Mouse (Mus musculus) urinary bladder, postnatal 14 days (tissue): Measurements from ENCODE around the gene Ppp1r14c.
"Not testable (repeated sequence)": the region's sequence is repeated elsewhere in the genome, so short reads cannot be mapped to it uniquely, and the experiment has no call there.

Experiments
- DNase-seq: peaks from one replicate; pipeline ENCODE4 v3.0.0; 2021; ENCODE audit warnings: low spot score

Gene Ppp1r14c

DNA sequence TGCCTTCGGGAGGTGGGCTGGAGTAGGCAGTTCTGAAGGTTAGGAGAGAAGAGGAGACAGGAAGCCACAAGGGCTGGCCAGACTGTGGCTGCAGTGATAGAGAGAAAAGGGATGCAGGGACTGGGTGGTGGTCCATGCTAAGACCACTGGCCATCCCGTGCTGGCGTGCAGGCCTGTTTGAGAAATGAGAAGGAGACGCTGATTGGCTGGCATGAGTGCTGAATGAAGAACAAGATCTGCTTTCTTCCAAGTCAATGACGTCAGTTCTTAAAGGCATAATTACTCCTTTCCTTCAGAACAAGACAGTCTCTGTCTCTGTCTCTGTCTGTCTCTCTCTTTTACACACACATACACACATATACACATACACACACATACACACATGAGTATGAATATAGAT, 36.4 kb downstream of the Ppp1r14c start:
- DNase-seq = no peak

DNA sequence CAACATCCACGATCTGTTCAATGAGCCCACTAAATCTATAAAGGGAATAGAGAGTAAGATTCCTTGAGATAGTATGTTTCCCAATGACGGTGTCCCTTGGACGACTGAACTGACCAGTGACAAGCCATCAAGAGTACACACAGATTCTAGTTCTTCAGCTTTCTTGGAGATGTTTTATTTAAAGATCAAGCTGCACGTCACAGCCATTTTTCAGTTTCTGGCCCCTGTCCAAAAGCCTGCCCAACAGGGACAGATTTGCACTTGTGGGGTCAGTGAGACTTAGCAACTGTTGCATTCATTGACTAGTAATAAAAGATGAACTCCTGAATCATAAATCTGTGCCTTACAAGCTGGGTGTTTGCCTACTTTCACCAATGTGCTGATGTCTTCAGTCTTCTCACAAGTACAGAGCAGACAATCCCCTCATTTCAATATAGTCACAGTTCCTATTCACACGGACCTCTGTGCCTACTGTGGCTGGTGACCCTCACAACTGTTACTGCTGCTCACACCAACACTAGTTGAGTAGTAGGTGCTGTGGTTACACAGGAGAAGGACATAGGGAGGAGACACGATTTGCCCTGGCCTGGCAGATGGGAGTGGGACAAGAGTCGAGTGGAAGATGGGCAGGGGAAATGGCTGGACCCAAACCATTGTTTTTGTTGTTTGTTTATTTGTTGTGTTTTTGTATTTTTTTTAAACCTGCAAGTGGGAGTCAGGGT, 37.7 kb downstream of the Ppp1r14c start:
- no peak for DNase-seq

DNA sequence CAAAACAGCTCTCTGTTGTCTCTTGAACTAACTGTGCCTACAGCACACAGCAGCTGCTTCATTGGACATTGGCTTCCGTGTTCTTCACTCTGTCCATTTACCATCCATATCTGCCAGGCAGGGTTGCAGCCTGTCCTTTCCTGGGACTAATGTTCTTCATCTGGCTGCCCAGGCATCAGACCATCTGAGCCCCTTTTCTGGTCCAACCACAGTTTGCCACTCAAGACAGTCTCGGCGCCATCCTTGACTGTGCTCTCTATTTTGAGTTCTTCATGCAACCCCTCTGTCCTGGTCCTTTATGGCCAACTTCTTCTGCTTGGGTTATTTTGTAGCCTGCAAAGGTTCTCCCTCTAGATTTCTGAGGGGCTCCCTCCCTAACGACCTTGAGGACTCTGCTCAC, 38.5 kb downstream of the Ppp1r14c start:
- DNase-seq = no peak

DNA sequence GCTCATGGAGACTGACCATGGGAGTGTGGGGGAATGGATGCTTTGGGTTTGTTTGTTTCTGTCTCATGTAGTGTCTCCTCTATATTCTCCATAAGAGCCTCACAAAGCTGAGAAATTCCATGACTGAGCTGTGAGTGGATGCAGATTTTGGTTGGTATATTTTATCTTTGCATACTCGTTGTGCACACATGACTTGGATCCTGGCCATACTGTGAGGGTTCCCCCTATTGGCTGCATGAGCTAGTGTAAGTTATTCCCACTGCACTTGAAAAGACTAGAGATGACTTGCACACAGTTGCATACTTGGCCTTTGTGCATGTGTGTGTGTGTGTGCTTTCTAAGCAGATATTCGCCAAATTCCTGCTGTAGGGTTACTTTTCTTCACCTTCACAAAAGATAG, 40.4 kb downstream of the Ppp1r14c start:
- no peak for DNase-seq

DNA sequence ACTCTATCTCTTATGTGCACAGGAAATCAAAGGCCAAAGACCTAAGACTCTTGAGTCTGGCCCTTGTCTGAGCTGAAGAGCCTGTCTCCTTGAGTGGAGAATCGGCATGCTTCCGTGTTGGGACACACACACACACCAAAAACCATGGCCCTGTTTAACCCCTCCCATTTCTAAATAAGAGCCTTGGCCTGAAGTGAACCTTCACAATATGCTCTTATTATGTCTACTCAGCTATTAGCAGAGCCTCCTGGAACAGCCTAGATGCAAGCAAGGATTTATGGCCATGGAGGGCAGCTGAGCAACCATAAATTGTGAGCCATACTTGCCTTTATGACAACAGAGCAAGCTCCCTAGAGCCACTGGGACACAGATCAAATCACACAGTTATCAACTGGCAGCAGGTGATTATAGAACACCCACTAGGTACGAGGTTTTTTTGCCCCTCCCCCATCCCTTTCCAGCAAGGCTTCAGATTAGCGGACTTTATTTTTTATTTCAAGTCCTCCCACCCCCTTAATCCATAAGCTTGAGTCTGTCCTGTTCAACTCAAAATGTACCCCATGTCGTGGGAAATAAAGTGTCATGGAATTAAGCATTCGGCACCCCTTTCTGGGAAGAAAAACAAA, 42.3 kb downstream of the Ppp1r14c start:
- DNase-seq = no peak

DNA sequence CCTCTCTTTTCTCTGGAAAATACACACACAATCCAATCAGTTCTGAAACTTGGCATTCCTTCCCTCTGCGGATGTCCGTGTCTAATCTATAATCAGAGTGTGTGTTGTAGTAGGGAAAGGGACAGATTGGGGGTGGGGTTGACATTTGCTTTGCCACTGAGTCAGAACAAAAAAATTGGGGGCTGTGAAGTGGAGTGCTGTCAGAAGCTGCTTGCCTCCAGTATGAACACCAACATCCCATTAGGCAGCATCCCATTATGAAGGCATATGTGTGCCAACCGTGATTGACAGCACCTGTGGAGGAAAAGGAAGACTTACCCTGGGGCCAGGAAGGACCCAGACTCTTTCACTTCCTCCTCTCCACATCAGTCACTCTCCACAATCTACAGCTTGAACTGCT, 42.8 kb downstream of the Ppp1r14c start:
- DNase-seq = no peak

DNA sequence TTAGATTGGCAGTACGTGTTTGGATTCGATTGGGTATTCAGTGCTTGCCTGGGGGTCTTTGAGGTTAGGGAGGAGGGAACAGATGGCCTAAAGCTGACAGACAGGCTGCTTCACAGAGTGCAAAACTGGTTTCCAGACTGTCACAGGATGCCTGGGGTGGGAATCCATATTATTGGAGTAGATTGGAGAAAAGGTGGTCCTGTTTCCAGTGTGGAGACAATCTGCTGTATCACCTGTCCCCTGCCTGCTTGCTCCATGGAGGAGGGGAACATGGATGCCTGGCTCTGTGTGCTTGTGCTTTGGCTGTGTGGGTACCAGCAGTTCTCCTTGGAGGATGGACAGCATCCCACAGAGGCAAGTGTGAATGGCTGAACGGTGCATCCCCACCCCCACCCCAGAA, 45.4 kb downstream of the Ppp1r14c start:
- no peak for DNase-seq

DNA sequence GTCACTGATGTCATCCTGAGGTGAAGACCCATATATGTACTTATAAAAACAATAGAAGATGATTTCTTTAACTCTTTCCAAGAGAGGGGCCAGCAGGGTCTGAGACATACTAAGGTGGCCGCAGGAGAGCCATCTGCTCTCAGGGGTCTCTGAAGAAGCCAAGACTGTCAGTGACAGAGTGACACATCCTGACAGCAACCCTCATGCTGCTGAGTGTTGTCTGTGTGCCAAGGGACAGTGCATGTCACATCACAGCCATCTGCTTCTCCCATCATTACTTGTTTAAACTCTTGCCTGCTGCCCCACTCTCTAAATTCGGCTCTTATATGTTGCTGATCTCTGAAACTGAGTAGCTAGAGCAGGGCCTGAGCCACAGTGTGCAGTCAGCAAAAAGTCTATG, 45.8 kb downstream of the Ppp1r14c start:
- DNase-seq = no peak

DNA sequence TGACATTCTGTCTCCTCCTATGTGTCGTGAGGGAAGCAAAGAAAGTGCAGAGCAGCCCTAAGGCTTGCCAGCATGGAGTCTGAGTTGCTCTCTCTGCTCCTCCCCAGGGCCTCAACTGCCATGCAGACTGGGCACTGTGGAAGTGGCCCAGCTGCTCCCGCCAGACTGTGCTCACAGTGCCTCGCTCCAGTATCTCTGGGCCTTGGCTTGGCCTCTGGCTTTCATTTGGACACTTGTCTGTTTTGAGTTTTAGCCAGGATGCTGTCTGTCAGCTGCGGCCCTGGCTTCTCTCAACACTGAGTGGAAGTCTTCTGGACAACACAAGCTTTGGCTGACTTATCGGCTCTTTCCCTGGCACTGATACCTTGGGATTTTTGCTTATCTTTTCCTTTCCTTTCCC, 49.0 kb downstream of the Ppp1r14c start:
- no peak for DNase-seq

DNA sequence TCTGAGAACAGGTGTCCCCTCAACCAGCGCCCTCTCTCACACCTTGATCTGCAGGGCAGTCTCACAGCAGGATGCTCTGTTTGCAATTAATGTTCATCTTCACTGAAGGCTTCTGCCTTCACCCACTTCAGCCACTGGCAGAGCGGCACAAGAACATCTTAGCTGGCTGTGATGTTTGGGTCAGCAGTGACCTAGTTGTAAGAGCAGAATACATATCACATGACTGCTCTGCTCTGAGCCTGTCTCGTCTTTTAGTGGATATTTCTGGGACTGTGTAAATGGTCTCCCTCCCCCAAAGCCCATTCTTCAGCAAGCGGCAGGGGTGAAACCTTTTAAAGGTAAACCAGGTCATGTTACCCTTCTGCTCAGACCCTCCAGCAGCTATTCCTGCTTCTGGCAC, 50.7 kb downstream of the Ppp1r14c start:
- no peak for DNase-seq

DNA sequence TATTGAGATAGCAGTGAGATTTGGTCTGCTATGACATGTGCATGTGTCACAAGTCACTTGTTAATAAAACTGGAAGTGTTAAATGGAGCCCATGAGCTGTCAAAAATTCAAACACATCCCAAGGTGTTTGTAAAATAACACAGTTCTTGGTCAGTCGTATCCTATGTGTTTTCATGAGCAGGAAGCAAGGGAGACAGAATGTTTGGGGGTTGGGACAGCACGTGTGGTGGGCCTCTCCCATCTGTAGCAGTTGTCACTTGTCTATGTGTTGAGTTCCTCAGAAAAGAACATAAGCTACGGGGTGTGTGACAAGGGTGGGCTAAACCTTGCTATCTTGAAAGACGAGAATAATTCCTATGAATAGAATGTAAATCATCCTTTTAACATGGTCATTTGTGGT, 51.6 kb downstream of the Ppp1r14c start:
- no peak for DNase-seq

DNA sequence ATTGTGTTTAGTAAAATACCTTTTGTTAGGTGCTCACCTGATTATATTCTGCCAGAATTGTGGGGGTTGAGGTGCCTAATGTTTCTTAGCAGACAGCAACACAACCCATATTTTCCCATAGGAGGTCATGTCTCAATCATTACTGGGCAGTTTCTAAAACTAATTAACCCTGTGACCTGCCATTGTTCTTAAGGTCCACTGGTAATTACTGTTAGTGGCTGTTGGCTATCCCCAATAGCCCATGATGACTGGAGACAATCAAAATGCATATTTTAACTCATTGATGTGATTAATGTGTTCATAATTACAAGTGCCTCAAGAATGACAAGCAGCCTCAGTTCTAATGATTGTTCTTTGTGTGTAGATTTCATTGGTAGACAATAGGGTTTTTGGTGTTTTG, 58.2 kb downstream of the Ppp1r14c start:
- no peak for DNase-seq

DNA sequence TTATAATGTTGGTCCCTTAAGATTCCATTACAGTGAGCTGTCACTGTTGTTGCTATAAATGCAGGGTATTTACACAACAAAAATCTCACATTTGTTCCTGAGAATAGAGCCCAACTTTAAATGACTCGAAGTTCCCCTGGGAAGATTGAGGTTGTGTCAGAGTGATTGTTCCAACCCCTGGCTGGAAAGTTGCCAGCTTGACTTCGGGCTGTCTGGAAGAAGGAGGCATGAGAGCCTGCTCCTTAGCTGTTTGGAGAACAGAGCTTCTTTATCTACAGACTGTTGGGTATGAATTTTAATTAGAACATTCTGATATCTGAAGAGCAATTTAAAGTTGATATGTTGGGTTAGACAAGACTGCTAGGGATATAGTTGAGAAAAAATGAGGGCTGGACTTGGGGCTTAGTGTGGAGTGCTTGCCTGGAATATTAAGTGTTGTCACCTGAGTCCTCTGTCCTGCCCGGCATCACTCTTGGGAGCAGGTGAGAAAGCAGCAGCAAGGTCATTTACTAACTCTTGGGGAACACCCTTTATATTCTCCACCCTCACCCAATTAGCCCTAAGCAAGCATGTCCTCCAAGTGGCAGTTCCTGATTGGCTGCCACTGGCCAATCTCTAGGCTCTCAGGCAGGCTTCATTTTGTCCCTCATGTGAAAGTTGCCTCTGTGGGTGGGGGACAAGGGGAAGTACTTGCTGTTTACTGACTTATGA, 62.0 kb downstream of the Ppp1r14c start:
- DNase-seq = no peak

DNA sequence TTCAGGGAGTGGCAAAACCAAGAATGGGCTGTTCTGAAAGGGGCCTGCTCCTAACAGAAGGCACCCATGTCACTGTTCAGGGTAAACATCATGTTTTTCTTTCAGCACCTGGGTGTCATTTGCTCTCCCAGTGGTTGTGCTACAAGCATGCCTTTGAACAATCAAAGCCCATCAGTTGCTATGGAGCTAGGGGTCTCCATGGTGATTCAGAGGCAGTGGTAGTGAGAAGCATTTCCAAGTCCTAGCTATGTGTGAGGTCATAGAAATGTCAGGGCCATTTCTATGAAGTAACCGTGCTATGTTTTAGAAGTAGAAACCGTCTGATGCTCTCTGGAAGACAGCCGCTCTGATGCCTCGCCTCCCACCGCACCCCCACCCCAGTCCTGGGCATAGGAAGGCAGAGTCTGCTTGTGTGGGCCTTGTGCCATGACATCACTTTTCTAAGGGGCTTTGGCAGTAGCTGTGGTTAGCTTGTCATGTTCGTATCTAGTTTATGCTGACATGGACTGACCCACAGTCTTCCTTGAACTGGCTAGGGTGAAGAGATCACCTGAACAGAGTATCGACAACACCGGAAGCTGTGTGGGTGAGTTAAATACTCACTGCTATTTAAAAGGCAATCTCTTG, 69.1 kb downstream of the Ppp1r14c start:
- no peak for DNase-seq

DNA sequence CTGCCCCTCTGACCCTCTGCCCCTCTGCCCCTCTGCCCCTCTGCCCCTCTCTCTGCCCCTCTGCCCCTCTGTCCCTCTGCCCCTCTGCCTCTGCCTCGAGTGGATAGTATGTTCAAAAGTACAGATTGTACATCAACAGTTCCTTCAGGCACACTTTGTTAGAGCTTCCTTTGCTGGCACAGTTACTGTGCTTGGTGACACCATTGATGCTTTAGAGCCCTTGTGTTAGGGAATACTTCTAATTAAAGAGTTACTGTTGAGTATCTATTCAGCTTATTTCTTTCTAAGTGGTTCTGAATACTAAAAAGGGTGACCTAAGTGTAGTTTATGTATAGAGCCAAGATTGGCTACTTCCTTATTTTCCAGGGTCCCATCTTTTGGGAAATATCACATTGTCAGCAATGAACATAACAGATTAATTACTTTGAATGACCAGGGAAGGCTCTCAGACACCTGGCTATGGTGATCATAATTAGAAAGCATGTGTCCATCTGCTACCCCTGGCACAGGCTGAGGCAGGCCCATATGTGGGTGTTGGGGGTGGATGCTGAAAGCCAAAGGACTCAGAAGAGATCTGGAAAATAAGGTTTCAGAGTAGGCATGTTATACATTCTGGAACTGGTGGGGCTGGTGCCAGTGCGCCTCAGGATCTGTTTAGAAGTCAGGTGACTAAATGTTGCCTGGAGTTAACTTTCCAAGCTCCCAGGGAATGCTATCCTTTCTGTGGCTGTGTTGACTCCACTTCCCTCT, 75.0 kb downstream of the Ppp1r14c start:
- no peak for DNase-seq

DNA sequence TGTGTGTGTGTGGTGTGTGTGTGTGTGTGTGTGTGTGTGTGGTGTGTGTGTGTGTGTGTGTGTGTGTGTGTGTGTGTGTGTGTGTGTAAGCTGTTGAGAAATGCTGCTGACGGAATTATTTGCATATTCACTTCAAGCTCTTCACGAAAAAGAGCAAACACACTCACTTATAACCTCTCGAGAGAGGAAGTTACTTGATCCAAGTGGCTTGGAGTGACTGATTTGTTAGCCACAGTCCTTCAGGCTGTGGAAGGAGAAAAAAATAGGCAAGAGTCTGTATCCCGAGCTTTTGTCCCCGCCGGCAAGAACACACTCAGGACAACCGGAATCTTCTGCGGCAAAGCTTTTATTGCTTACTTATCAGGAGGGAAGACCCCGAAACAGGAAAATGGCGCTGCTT, 80.9 kb downstream of the Ppp1r14c start:
- DNase-seq = not testable (repeated sequence)

DNA sequence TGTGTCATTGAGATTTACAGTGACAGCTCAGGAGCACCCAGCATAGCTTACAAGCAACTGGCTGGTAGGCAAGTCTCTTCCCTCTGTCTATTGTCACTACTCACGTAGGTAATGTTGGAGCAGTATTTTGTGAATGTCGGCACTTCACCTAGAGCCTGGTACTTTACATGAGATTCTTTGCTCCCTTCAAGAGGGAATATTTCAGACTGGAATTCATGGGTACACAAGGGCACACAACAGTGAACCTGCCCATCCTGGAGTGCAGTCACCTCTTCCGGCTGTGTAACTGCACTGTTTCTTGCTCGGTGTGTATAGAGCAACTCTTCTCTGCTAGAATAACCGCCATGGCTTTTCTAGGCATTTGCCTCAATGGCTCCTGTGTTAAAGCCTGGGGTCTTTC, 82.8 kb downstream of the Ppp1r14c start:
- DNase-seq = no peak

DNA sequence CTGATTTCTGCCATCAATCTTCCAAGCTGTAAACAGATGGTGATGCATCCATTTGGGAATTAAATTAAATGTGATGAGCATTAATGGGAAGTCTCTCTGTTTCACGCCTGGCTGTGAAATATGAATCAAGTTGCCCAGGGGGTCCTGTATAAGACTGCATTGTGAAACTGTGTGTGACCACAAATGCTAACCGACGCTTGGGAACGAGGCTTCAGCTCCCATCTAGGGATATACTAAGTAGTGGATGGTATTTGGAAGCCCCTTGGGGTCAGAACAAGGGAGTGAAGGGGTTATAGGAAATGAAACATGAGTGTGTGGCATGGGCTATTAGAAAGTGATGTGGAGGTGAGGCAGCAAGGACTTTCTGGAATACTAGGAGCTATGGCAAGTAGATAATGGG, 86.1 kb downstream of the Ppp1r14c start:
- DNase-seq = no peak

DNA sequence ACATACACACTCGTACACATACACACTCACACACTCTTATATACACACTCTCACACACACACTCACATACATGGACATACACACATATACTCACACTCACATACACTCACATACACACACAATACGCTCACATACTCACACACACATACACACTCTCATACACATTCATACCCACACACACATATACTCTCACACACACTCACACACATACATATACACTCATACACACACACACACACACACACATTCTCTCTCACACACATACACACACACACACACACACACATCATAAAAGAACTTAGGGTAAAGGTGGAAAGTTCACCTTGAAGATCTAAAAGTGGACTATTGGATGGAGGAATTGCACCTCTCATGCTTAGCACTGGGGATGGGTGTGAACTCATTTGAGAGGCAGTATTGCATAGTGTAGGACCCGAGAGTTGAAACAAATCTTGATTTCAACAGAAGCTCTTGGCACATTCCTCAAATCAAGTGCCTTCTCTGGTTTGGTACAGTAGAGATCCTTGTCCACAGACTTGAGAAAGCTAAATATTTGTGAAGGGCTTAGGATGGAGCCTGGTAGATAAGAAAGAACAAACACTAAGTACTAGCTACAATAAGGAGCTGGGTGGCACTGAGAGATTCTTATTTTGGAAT, 87.1 kb downstream of the Ppp1r14c start:
- DNase-seq = no peak

DNA sequence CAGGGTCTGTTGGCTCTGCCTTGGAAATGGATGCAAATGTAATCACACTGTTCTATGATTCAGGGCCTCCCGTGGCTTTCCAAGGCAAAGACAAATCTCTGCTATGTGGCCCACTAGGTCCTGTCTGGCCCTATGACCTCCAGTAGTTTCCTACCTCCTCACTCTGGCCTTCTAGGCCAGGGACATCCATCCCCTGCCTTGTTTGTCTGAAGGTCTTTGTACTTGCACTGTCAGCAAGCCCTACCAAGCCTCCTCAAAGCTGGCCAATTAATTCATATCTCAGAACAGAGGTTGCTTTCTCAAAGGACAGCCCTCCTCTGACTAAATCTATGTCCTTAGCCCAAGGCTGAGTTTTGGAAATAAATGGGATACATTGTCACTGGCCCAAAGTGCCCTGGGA, 92.8 kb downstream of the Ppp1r14c start:
- DNase-seq = no peak

DNA sequence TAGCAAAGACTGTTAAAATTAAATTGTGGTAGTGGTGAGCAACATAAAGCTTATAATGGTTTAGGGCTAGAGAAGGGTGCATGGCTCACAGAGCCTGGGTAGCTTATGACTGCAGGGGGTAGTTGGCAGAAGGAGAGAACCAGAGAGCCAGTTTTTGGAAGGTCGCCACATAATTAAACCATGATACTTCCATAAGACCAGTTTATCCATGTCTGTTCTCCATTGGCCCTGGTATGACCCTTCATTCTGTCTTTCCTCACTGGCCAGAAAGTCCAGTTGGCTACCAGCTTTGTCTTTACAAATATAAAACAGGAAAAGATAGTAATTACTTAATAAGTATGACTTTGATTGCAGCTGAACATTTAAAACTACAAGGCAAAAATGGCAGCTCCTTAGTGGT, 95.0 kb downstream of the Ppp1r14c start:
- DNase-seq = no peak

DNA sequence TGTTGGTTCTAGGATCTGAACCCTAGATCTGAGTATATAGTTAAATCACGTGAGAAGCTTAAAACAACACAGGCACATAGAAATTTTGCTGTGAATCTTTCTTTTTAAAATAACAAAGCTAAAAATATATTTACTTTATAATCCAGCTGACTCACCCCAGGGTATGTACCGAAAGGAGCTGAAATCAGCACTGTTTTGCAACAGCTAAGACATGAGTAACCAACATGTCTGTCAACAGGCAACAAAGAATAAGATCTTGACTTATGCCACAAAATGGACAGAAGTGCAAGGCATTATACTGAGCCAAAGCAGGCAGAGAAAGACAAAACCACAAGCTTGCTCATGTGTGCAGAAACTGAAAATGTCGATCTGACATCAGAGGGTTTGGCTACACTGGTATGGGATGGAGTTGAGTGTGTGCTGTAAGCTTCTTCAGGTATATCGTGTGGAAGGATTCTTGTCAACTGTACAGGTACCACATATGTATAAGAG, 100.3 kb downstream of the Ppp1r14c start:
- DNase-seq = no peak
